Mouse (Mus musculus): Measurements from ENCODE around the gene Fmn2. TPM values are rescaled to one million over a fixed set of nuclear protein-coding genes. Genes with fewer than 3 reads are reported as not detected.

Fmn2 gene
- polyA plus RNA-seq, 1 experiment, result 0.92 TPM

DNA sequence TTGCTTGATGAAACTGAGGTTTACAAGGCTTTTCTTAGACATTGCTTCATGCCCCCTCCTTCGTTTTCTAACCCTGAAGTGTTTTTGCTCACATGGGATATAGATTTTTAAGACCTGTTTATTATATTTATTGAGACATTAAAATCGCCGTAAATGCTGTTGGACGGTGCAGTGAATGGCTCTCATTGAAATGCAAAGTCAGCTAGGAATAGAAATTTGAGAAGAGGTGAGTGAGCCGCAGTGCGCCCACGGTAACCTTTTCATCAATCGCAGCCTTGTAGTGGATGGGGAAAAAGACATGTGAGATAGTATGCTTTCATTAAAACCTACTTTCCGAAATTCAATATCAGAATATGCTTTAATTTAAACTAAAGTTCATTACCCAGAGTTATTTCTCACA, 153.7 kb downstream of the Fmn2 start:
- WGBS, result 85% methylated on average over 9 of the region's 9 CpGs
- Histone ChIP-seq H3K27ac (ENCODE audit: control insufficient read depth, insufficient read depth, low read depth, low read length, poor library complexity) (no peak overlapping the region), H3K4me3 (replicated peaks; ENCODE audit: control insufficient read depth, low read depth, low read length) (no peak overlapping the region), H3K4me1 (ENCODE audit: control insufficient read depth, insufficient read depth, low read length) (peaks cover 2% of the 10 kb centered on the region; the same call in 1 of the 2 replicates)
- TF ChIP-seq POLR2A (IDR thresholded peaks at IDR 0.05; ENCODE audit: borderline replicate concordance, control insufficient read depth, low read depth, low read length), result no peak
- TF ChIP-seq CTCF (IDR thresholded peaks at IDR 0.05; ENCODE audit: control insufficient read depth, insufficient read depth, low read length), result no peak

DNA sequence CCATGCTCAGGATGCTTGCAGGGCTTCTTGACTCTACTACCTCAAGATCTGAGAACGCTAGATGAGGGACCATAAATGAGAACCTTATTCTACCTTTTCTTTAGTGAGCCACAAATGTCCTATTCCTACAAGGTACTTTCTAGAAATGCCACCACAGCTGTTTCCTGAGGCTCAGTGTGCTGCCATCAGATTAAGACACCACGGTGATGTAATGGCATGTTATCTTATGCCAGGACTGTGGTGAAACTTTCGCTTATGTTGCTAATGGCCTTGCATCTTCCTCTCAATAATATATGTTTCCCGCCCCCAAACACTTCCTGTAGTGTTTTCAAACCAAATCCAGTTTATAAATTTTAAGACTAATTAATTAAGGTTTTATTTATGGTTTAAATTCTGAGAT, 154.9 kb downstream of the Fmn2 start:
- 29% methylated on average over 4 of the region's 4 CpGs for WGBS
- Histone ChIP-seq H3K27ac (ENCODE audit: control insufficient read depth, insufficient read depth, low read depth, low read length, poor library complexity) (no peak overlapping the region), H3K4me3 (replicated peaks; ENCODE audit: control insufficient read depth, low read depth, low read length) (no peak overlapping the region), H3K4me1 (ENCODE audit: control insufficient read depth, insufficient read depth, low read length) (peaks cover 2% of the 10 kb centered on the region; the same call in 1 of the 2 replicates)
- TF ChIP-seq CTCF (IDR thresholded peaks at IDR 0.05; ENCODE audit: control insufficient read depth, insufficient read depth, low read length), result no peak
- no peak for TF ChIP-seq POLR2A (IDR thresholded peaks at IDR 0.05; ENCODE audit: borderline replicate concordance, control insufficient read depth, low read depth, low read length)

DNA sequence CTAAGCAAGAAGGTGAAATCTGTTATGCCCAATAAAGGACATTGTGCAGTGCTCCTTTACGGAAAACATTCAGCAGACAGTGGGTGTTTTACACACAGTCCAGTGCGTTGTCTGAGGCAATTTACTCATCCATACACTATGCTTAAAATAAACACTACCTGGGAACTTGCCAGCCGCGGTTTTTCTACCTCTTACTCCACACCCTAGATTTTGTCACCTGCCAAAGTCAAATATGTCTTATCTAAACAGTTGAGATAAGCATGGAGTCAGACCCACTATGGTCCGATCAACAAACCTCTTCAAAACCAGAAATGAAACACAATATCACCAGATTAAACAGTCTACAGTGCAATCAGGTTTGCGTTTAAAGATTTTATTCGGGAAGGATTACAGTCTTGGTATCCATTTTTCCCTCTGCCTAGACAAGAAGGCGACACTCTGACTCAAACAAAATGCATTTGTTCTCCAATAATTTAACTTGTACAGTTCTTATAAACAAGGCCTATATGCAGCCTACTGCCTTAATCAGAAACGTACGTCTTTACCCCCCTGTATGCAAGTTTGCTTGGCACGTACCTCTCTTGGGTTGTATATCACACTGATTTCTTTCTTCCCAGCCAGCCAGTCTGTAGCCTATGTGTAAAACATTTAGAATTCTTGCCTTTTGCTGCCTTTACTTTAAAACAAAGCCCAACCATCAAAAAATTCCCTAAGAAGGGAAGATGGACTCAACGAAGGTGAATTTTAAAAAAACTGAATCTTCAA, 158.0 kb downstream of the Fmn2 start:
- WGBS, result 86% methylated on average over 12 of the region's 12 CpGs
- no peak overlapping the region for H3K27ac ChIP-seq (ENCODE audit: control insufficient read depth, insufficient read depth, low read depth, low read length, poor library complexity)
- no peak overlapping the region for H3K4me3 ChIP-seq (replicated peaks; ENCODE audit: control insufficient read depth, low read depth, low read length)
- no peaks in the 10 kb centered on the region for H3K4me1 ChIP-seq (ENCODE audit: control insufficient read depth, insufficient read depth, low read length)
- TF ChIP-seq CTCF (IDR thresholded peaks at IDR 0.05; ENCODE audit: control insufficient read depth, insufficient read depth, low read length), result no peak
- no peak for TF ChIP-seq POLR2A (IDR thresholded peaks at IDR 0.05; ENCODE audit: borderline replicate concordance, control insufficient read depth, low read depth, low read length)

DNA sequence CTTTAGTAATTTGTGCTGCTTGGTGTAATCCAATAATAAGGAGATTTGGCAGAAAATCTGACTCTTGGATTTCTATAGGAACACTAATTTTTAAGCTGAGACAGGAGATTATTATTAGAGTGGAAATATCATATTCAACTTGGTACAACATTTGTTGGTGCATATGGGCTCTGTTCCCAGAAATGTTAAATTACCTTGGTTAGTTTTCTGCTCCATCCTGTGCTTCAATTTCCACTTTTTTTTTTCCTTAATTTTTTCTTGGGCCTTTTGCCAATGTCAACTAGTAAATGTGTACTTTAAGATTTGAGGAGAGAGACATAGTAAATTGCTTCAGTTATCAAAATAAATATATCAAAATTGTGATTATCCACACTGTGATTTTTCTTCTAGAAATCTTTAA, 163.5 kb downstream of the Fmn2 start:
- Histone ChIP-seq H3K4me1 (ENCODE audit: control insufficient read depth, insufficient read depth, low read length) (no peaks in the 10 kb centered on the region), H3K4me3 (replicated peaks; ENCODE audit: control insufficient read depth, low read depth, low read length) (no peak overlapping the region), H3K27ac (ENCODE audit: control insufficient read depth, insufficient read depth, low read depth, low read length, poor library complexity) (no peak overlapping the region)
- TF ChIP-seq POLR2A (IDR thresholded peaks at IDR 0.05; ENCODE audit: borderline replicate concordance, control insufficient read depth, low read depth, low read length) (no peak), CTCF (IDR thresholded peaks at IDR 0.05; ENCODE audit: control insufficient read depth, insufficient read depth, low read length) (no peak)

DNA sequence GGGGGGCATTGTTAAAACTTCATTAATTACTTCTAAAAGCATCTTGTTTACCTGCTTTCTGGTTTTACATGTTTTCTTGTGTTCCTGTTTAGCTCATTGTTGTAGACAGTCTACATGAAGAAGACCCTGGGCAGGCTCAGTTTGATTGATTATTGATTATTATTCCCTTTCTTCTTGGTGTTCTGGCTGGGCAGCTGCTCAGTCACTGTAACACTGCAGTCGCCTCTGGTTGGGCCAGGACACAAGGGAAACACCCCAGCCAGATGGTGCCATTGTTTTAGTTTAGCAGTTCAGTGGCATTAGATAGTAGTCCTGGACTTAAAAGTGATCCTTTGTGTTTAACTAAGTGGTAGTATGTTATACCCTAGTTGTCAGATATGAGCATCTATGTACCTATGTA, 167.5 kb downstream of the Fmn2 start:
- no peak overlapping the region for H3K27ac ChIP-seq (ENCODE audit: control insufficient read depth, insufficient read depth, low read depth, low read length, poor library complexity)
- WGBS, result 62% methylated on average over 1 of the region's 1 CpGs
- TF ChIP-seq CTCF (IDR thresholded peaks at IDR 0.05; ENCODE audit: control insufficient read depth, insufficient read depth, low read length) (no peak), POLR2A (IDR thresholded peaks at IDR 0.05; ENCODE audit: borderline replicate concordance, control insufficient read depth, low read depth, low read length) (no peak)

DNA sequence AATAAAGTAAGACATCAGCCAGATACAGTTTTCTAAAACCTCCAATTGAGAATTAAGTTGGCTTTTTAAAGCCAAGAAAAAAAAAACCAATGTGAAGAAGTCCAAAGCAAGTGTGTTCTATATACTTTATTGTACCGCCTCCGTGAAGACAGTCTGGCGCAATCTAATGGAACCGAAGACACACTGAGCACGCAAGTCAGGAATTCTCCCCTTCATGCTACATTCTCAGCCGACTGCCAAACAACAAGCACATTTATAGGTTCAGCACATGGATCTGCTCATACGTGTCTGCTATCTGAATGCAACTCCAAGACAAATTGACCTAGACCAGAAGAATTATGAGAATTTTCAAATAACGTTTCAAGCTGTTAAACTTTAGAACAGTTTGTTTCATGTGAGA, 169.2 kb downstream of the Fmn2 start:
- WGBS, result 82% methylated on average over 8 of the region's 8 CpGs
- TF ChIP-seq CTCF (IDR thresholded peaks at IDR 0.05; ENCODE audit: control insufficient read depth, insufficient read depth, low read length) (no peak), POLR2A (IDR thresholded peaks at IDR 0.05; ENCODE audit: borderline replicate concordance, control insufficient read depth, low read depth, low read length) (no peak)
- Histone ChIP-seq H3K4me3 (replicated peaks; ENCODE audit: control insufficient read depth, low read depth, low read length) (no peak overlapping the region), H3K4me1 (ENCODE audit: control insufficient read depth, insufficient read depth, low read length) (no peaks in the 10 kb centered on the region), H3K27ac (ENCODE audit: control insufficient read depth, insufficient read depth, low read depth, low read length, poor library complexity) (no peak overlapping the region)

More for the DNA sequence above, 167.5 kb downstream of the Fmn2 start:
- Histone ChIP-seq H3K4me3 (replicated peaks; ENCODE audit: control insufficient read depth, low read depth, low read length) (no peak overlapping the region), H3K4me1 (ENCODE audit: control insufficient read depth, insufficient read depth, low read length) (no peaks in the 10 kb centered on the region)

DNA sequence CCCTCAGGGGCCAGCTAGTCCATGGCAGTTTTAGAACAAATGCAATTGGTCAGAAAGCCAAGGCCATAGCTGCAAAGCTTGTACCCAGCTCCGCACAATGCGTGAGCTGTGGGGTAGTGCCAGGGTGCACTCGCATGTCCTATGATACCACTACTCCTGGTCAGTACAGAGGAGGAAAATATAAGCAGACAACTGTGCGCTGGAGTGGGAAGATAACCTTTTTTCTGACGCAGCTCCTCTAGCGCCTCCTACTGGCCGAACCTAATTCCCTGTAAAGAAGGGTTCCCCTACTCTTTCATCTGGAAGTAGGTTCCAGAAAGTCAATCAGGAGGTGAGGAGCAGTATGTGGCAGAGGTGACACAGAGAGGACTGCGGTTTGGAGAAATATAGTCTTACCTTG, 173.0 kb downstream of the Fmn2 start:
- TF ChIP-seq POLR2A (IDR thresholded peaks at IDR 0.05; ENCODE audit: borderline replicate concordance, control insufficient read depth, low read depth, low read length) (no peak), CTCF (IDR thresholded peaks at IDR 0.05; ENCODE audit: control insufficient read depth, insufficient read depth, low read length) (peak; percentile 27; the same call in 1 of the 2 replicates)
- Histone ChIP-seq H3K4me3 (replicated peaks; ENCODE audit: control insufficient read depth, low read depth, low read length) (no peak overlapping the region), H3K27ac (ENCODE audit: control insufficient read depth, insufficient read depth, low read depth, low read length, poor library complexity) (no peak overlapping the region), H3K4me1 (ENCODE audit: control insufficient read depth, insufficient read depth, low read length) (no peaks in the 10 kb centered on the region)
- 58% methylated on average over 8 of the region's 8 CpGs for whole genome bisulfite sequencing

DNA sequence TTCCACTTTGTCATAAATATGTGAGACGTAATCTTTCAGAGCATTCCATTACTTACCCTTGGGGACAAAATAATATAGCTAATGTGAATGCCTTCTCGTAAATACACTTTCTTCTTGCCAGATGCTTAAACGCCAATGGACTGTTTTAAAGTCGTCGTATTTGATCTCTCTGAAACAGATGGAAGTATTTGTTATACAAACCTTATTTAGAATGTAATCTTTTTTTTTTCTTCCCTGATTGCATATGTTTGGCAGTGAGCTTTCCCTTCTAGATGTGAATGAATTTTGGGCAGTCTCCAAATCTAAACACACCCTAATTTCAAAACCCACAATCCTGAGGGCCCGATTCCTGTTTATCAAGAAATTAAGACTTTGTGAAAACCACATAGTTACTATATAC, 173.7 kb downstream of the Fmn2 start:
- Histone ChIP-seq H3K27ac (ENCODE audit: control insufficient read depth, insufficient read depth, low read depth, low read length, poor library complexity) (no peak overlapping the region), H3K4me1 (ENCODE audit: control insufficient read depth, insufficient read depth, low read length) (no peaks in the 10 kb centered on the region), H3K4me3 (replicated peaks; ENCODE audit: control insufficient read depth, low read depth, low read length) (no peak overlapping the region)
- TF ChIP-seq CTCF (IDR thresholded peaks at IDR 0.05; ENCODE audit: control insufficient read depth, insufficient read depth, low read length), result no peak
- 81% methylated on average over 6 of the region's 6 CpGs for WGBS

DNA sequence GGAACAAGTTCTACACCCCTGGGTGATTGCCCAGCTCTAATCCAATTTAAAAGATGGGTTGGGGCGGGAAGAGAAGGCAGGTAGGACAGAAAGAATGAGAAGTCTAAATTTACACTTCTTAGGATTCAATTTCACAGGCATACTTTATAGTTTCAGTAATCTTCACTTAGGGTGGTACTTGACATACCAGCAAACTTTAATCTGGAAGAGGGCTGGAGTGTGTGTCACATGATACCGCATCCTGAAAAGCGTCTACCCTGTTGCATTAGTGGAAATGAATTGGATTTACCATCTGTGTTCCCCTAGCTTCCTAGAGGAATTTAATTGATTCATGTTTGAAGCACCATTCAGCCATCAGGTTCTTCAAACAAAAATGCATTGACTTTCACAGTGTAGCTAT, 174.6 kb downstream of the Fmn2 start:
- 84% methylated on average over 3 of the region's 3 CpGs for WGBS
- TF ChIP-seq POLR2A (IDR thresholded peaks at IDR 0.05; ENCODE audit: borderline replicate concordance, control insufficient read depth, low read depth, low read length), result no peak
- TF ChIP-seq CTCF (IDR thresholded peaks at IDR 0.05; ENCODE audit: control insufficient read depth, insufficient read depth, low read length), result no peak
- Histone ChIP-seq H3K4me3 (replicated peaks; ENCODE audit: control insufficient read depth, low read depth, low read length) (no peak overlapping the region), H3K4me1 (ENCODE audit: control insufficient read depth, insufficient read depth, low read length) (no peaks in the 10 kb centered on the region), H3K27ac (ENCODE audit: control insufficient read depth, insufficient read depth, low read depth, low read length, poor library complexity) (no peak overlapping the region)

Measured in bone marrow, adult 2 months (tissue).